Mouse (Mus musculus) ovary, postnatal 36 days (tissue): ENCODE measurements at regions not wholly inside any gene's neighbourhood (a gene's known extent, or its start where the extent isn't known, plus 50 kb on each side); places are given as distances from the start of the nearest gene placed in this dataset.

Source experiments
- DNase-seq: peaks from one replicate; pipeline ENCODE4 v3.0.0; 2022; ENCODE audit warnings: low spot score, mixed read lengths

DNA sequence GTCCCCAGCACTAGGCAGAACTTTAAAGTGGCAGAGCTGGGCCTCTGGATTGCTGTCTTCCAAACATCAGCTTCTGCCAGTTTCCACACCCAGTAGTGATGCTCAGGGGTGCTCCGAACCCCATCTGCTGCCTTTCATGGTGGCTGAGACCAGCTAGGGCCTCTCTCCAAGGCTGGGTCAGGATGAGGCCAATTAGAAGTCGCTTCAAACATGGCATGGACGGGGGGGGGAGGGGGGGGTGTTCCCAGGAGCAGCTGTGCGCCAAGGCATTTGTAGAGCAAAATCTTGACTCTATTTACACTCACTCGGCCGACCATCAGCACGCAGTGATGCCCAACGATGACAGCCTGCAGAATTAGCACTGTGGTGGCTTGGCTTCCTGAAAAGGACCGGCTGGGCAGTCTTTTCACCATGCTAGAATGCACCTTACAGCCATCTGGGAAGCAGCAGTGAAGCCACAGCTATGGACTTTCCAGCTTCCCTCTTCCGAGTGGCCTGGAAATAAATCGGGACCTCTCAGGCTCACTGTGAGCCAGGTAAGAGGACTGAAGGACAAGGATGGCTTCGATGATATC is 73.7 kb upstream of the Msx1 start:
- no peak for DNase-seq

DNA sequence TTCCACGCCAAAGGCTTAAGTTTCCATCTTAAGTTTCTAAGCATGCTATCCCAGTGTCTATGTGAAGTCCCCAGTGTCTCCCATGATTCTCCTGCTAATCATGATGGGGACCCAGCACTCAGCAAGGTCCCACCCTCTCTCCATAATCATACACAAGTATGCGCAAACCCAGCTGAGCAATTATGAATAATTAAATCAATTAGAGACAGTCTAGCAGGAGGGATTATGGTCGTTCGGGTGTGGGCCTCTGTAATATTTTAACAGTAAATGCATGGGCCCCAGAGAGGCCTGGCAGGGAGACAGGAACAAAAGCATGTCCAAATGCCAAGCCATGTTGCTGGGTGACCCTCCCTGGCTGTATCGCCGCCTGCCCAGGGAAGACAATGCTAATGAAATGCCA is 73.1 kb upstream of the Msx1 start:
- no peak for DNase-seq

- no peak for DNase-seq
Observed at GRCm38 (mm10) chr5:37895441-37896336, 71.3 kb upstream of the Msx1 start.

DNA sequence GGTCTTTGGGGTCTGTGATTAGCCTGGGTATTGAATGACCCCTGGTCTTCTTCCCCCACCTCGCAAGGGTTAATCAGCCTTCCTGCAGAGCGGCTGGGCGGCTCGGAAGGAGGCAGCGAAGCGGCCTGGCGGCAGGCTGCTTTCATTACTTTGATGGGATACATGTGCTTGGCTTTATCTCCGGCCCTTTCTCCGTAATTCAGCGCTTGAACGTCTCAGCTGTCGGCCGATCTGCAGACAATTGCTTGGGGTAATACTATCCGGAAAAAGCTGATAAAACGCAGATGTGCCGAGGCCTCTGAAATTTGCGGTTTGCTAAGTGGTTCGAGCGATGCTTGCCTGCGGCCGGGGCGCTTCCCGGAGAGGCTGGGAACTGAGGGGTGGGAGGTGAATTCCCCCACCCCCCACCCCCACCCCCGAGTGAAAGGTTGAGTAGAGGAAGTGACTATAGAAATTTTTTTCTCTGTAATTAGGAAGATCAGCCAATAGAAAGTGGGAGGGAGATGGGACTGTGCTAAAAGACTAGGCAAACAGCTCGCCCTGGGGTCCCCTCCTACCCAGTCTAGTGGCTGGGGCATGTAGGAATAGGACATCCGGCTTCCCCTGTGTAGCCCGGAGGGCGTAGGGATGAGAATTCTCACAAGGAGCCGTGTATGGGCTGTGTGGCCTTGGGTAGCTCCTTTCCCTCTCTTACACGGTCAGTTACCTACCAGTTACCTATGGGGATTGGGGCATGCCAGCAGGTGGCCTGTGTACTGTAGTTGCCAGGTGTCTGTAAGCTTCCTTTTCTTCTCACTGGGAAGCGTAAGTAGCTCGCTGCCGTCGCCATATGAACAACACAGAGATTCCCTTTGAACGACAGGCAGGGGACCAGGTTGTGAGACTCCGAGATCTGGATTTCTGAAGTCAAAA is 69.5 kb upstream of the Msx1 start:
- DNase-seq: no peak

- no peak for DNase-seq
Observed at GRCm38 (mm10) chr5:37890641-37891040, 66.3 kb upstream of the Msx1 start.

GRCm38 (mm10) chr5:37879668-37880380 is 55.4 kb upstream of the Msx1 start:
- no peak for DNase-seq

DNA sequence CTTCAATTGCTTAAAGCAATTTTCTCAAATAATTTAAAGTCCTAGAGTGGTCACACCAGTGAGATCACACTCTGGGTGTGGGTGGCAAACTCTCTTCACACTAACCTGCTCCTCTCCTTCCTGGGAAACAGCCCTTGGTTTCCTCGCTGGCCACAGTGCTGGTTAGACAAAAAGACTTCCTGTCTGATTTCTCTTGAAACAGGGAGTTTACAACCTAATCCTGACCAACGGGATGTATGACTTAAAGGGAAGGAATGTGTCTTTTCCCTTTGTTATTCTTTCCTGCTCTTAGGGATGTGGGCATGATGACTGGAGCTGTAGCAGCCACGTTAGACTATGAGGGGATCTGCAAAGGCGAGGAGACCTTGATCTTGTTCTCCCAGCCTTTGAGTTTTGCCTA is 51.9 kb upstream of the Msx1 start:
- no peak for DNase-seq

DNA sequence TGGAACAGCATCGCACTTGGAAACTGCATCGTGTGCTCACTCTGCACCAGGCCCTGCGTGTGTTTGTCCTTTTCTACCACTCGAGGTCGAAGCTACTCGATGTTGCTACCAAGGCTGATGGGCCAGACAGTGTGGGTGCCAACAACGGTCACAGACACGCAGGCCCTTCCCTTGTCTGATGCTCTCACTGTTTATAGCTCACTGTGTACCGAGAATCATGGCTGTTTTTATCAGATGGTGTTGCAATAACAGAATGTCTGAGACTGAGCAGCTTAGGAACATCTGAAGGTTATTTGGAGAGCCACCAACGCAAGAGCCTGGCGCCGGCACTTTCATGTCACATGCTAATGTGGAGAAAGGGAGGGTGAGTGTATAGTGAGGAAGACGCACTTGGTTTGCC is 51.1 kb upstream of the Msx1 start:
- DNase-seq: no peak

GRCm38 (mm10) chr5:37874784-37875281 is 50.5 kb upstream of the Msx1 start:
- DNase-seq: no peak
